Mouse (Mus musculus) embryonic facial prominence, embryonic 14.5 days (tissue): ENCODE measurements around the gene Runx1. TPM values are rescaled to one million over a fixed set of nuclear protein-coding genes. Genes with fewer than 3 reads are reported as not detected.

Experiments used
- ATAC-seq: fragments of 200-750 bp; cut with Nextera tagmentation; 2 replicates; pipeline ENCODE4 v1.8.0; 2017; ENCODE audit warnings: low read depth, moderate number of reproducible peaks, moderate TSS enrichment
- DNase-seq: peaks from one replicate; pipeline ENCODE4 v3.0.0-alpha.2; 2015; ENCODE audit warnings: low spot score
- H3K27ac ChIP-seq: fragments of 300-500 bp; sonication (generic); replicated peaks from 2 replicates; pipeline ENCODE4 v1.5.1; 2014; ENCODE audit warnings: low read depth, mild to moderate bottlenecking, low read length, moderate library complexity
- H3K27me3 ChIP-seq: fragments of 300-500 bp; sonication (generic); replicated peaks from 2 replicates; pipeline ENCODE4 v1.6.1; 2014; ENCODE audit warnings: low read length; ENCODE audit not compliant: control insufficient read depth, insufficient read depth
- H3K36me3 ChIP-seq: fragments of 300-500 bp; sonication (generic); 2 replicates; pipeline ENCODE4 v1.6.1; 2014; ENCODE audit warnings: low read length, mixed read lengths; ENCODE audit not compliant: control insufficient read depth, insufficient read depth
- H3K4me1 ChIP-seq: fragments of 300-500 bp; sonication (generic); 2 replicates; pipeline ENCODE4 v1.6.1; 2014; ENCODE audit warnings: antibody characterized with exemption, low read length; ENCODE audit not compliant: control insufficient read depth, insufficient read depth
- H3K4me2 ChIP-seq: fragments of 300-500 bp; sonication (generic); 2 replicates; pipeline ENCODE4 v1.6.1; 2014; ENCODE audit warnings: low read depth, mild to moderate bottlenecking, low read length, moderate library complexity, mixed read lengths
- H3K4me3 ChIP-seq: fragments of 300-500 bp; sonication (generic); 2 replicates; pipeline ENCODE4 v1.5.1; 2014; ENCODE audit warnings: low read depth, mild to moderate bottlenecking, low read length
- H3K9ac ChIP-seq: fragments of 300-500 bp; sonication (generic); 2 replicates; pipeline ENCODE4 v1.6.1; 2014; ENCODE audit warnings: low read depth, mild to moderate bottlenecking, low read length, moderate library complexity, mixed read lengths
- H3K9me3 ChIP-seq: fragments of 300-500 bp; sonication (generic); 2 replicates; pipeline ENCODE4 v1.6.1; 2016; ENCODE audit warnings: low read length; ENCODE audit not compliant: control insufficient read depth
- WGBS: fragments of 180-500 bp; shearing (Covaris S2); extraction: QIAGEN DNeasy Blood & Tissue Kit; methylation state at CpG from one replicate; pipeline ENCODE4 v1.1.7; 2014; 5-methylcytosine and 5-hydroxymethylcytosine counted together
- polyA plus RNA-seq: library from polyadenylated mRNA; unstranded; fragments of >200 nt; fragmentation: Nextera tagmentation; extraction: Ambion mirVana; gene quantifications from 2 replicates; pipeline ENCODE4 v1.2.1, GENCODE M21; 2014

Gene Runx1
- polyA plus RNA-seq, 1 experiment from 2014 or later = 13.7 TPM

DNA sequence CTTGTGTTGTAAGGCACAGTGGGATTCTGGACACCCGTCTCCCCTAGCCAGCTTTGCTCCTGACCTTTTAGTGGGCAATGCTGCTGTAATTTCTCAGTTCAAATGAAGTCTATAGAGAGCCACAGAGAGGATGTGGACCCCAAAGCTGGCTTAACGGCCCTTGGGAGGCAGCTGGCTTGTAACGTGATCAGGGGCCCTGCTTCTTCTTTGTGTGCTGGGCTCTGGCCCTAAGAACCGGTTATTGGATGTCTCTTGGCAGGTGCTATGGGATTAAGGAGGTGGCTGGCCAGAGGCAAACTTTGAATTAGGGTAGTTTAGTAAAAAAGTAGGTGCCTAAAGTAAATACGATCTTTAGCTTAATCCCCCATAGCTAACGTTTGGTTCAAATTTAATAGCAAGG, 31.8 kb downstream of the Runx1 start:
- Histone ChIP-seq H3K4me3 (no peak overlapping the region), H3K27ac (no peak overlapping the region), H3K36me3 (no peaks in the 10 kb centered on the region), H3K4me1 (no peaks in the 10 kb centered on the region), H3K9me3 (no peaks in the 10 kb centered on the region), H3K9ac (no peak overlapping the region), H3K4me2 (no peak overlapping the region), H3K27me3 (no peaks in the 10 kb centered on the region)
- peak; percentile 82 for ATAC-seq
- WGBS = 35% methylated on average over 6 of the region's 6 CpGs
- DNase-seq = peak; percentile 73

DNA sequence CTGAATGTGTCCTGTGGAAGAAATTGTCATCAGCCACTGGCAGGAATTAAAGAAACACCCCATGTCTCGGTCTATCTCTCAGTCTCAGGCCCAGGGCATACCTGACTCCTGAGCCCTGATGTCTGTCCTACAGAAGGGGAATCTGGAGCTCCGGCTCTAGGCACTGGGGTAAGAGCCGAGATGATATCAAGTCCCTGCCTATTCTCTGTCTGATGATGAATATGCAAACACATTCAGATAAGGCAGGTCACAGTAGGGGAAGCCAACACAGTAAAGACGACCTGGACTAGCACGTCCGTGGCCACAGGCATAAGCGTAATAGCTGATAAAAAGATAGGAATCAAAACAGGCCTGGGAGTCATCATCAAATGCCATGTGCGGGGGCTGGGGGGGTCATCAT, 32.2 kb downstream of the Runx1 start:
- H3K9ac ChIP-seq = no peak overlapping the region
- H3K4me3 ChIP-seq = no peak overlapping the region
- H3K27me3 ChIP-seq = no peaks in the 10 kb centered on the region
- WGBS = 70% methylated on average over 8 of the region's 8 CpGs
- DNase-seq = no peak
- no peaks in the 10 kb centered on the region for H3K36me3 ChIP-seq
- H3K4me1 ChIP-seq = no peaks in the 10 kb centered on the region
- H3K9me3 ChIP-seq = no peaks in the 10 kb centered on the region
- H3K4me2 ChIP-seq = no peak overlapping the region
- peak; percentile 6; the same call in 1 of the 2 replicates for ATAC-seq
- H3K27ac ChIP-seq = no peak overlapping the region

DNA sequence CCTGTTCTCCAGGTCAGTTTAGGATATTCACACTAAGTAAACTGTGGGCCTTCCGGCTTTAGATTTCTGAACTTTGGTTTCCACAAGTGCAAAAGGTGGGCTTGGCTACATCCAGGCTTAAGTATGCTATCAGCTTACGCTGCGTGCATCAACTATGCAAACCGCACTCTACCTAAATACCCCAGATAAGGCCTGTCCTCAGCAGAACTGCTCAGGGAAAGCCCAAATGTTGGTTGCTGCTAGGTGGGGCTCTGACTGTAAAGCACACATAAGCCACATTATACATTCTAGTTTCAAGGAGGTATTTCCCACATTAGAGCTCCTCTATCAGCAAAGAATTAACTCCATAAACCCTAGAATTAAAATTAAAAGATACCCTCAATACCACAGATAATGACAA, 33.0 kb downstream of the Runx1 start:
- Histone ChIP-seq H3K27ac (no peak overlapping the region), H3K4me2 (no peak overlapping the region), H3K4me3 (no peak overlapping the region), H3K4me1 (no peaks in the 10 kb centered on the region), H3K9ac (no peak overlapping the region), H3K27me3 (no peaks in the 10 kb centered on the region), H3K36me3 (no peaks in the 10 kb centered on the region), H3K9me3 (no peaks in the 10 kb centered on the region)
- 80% methylated on average over 4 of the region's 4 CpGs for whole genome bisulfite sequencing
- DNase-seq (no peak), ATAC-seq (no peak)

GRCm38 (mm10) chr16:92790601-92791000, 35.3 kb downstream of the Runx1 start:
- no peak overlapping the region for H3K9ac ChIP-seq
- WGBS = 72% methylated on average over 6 of the region's 6 CpGs
- ATAC-seq = no peak

GRCm38 (mm10) chr16:92789840-92790239, 36.1 kb downstream of the Runx1 start:
- peaks cover 5% of the 10 kb centered on the region for H3K4me1 ChIP-seq
- H3K9me3 ChIP-seq = no peaks in the 10 kb centered on the region
- no peak overlapping the region for H3K9ac ChIP-seq
- H3K27ac ChIP-seq = no peak overlapping the region
- DNase-seq (no peak), ATAC-seq (no peak)
- H3K4me2 ChIP-seq = no peak overlapping the region
- 85% methylated on average over 4 of the region's 4 CpGs for WGBS
- H3K36me3 ChIP-seq = no peaks in the 10 kb centered on the region
- no peak overlapping the region for H3K4me3 ChIP-seq
- H3K27me3 ChIP-seq = no peaks in the 10 kb centered on the region

More at GRCm38 (mm10) chr16:92790601-92791000, 35.3 kb downstream of the Runx1 start:
- Histone ChIP-seq H3K36me3 (no peaks in the 10 kb centered on the region), H3K27ac (no peak overlapping the region), H3K4me2 (no peak overlapping the region), H3K27me3 (no peaks in the 10 kb centered on the region), H3K9me3 (no peaks in the 10 kb centered on the region), H3K4me1 (peaks cover 5% of the 10 kb centered on the region), H3K4me3 (no peak overlapping the region)
- DNase-seq = no peak

- DNase-seq (peak; percentile 68), ATAC-seq (peak; percentile 51; the same call in 1 of the 2 replicates)
- H3K4me2 ChIP-seq = no peak overlapping the region
- H3K27me3 ChIP-seq = no peaks in the 10 kb centered on the region
- no peak overlapping the region for H3K9ac ChIP-seq
- WGBS = 59% methylated on average over 11 of the region's 11 CpGs
- H3K4me3 ChIP-seq = no peak overlapping the region
- no peaks in the 10 kb centered on the region for H3K9me3 ChIP-seq
- peaks cover 11% of the 10 kb centered on the region for H3K4me1 ChIP-seq
- no peaks in the 10 kb centered on the region for H3K36me3 ChIP-seq
- H3K27ac ChIP-seq = no peak overlapping the region
These were observed 37.5 kb downstream of the Runx1 start for GRCm38 (mm10) chr16:92788446-92788845.

DNA sequence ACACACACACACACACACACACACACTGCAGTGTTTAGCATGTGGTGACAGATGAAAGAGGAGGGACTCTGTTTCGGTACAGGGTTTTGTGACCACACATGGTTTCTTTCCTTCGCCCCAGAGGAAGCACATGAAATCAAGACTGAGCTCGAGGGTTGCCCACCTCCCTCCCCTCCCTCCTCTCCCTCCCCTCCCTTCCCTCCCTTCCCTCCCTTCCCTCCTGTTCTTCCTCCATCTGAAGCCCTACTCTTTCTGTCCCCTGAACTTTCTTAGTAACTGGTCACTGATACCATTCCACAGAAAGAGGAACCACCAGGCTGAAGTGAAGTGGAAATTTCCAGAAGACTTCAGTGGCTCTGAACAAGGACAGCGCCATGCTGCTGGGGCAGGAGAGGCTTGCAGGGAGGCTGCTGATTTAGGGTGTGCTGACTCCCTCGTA, 39.0 kb downstream of the Runx1 start:
- 44% methylated on average over 5 of the region's 5 CpGs for WGBS
- Histone ChIP-seq H3K27me3 (no peaks in the 10 kb centered on the region), H3K4me1 (peaks cover 21% of the 10 kb centered on the region), H3K4me3 (no peak overlapping the region), H3K36me3 (no peaks in the 10 kb centered on the region), H3K9ac (no peak overlapping the region), H3K9me3 (no peaks in the 10 kb centered on the region), H3K4me2 (no peak overlapping the region), H3K27ac (no peak overlapping the region)
- ATAC-seq = no peak
- DNase-seq = no peak

DNA sequence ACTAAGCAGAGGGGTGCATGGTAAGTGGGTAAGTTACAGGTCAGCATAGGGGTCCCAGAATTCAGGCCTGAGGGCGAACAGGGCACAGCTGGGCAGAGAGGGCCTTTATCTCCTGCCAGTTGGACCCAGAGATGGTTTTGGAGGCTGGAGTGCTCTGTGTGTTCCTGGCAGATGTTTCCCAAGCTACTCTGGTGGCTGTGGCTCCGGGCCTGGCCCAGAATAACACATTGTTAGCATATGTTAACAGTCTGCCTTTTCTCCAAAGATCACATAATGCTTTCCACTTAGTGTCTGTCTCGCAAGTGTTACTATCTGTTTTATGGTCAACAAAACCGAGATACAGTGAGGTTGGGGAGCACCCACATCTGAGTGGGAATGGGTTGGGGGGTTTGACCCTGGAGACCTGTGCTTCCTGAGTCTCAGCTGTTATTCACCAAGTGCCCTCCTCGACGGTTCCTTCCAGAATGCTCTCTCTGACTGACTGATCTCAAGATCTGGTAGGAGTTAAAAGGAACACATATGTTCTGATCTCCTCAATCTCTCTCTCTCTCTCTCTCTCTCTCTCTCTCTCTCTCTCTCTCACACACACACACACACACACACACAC, 39.6 kb downstream of the Runx1 start:
- DNase-seq (peak; percentile 30), ATAC-seq (no peak)
- WGBS = 54% methylated on average over 6 of the region's 6 CpGs
- Histone ChIP-seq H3K9me3 (no peaks in the 10 kb centered on the region), H3K27me3 (no peaks in the 10 kb centered on the region), H3K4me2 (no peak overlapping the region), H3K9ac (no peak overlapping the region), H3K4me3 (no peak overlapping the region), H3K27ac (no peak overlapping the region), H3K4me1 (peaks cover 21% of the 10 kb centered on the region), H3K36me3 (no peaks in the 10 kb centered on the region)

DNA sequence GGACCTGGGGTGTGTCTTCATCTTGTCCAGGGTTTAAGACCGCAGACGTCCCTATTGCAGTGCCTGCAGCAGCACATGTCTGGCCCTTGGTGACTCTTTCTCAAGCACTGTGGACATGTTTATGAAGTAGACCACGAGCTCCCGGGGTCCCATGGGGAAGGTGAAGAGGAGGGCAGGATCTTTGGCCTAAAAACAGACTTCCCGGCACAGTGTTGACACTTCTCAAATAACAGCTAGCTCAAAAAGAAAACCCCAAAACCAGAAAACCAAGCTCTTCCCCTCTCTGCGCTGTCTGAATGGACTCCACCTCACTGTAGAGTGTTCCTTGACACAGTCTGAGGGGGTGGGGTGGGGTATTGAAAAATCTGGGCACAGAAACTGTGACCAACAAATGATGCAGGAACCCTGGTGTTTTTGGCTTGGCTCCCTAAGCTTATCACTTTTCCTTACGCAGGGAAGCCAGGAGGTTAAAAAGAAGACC, 42.3 kb downstream of the Runx1 start:
- WGBS = 22% methylated on average over 7 of the region's 7 CpGs
- peak; percentile 78 for DNase-seq
- H3K27ac ChIP-seq = no peak overlapping the region

More for the DNA sequence above, 42.3 kb downstream of the Runx1 start:
- Histone ChIP-seq H3K36me3 (no peaks in the 10 kb centered on the region), H3K9ac (no peak overlapping the region), H3K4me3 (no peak overlapping the region), H3K4me1 (peaks cover 21% of the 10 kb centered on the region), H3K4me2 (no peak overlapping the region), H3K9me3 (no peaks in the 10 kb centered on the region), H3K27me3 (no peaks in the 10 kb centered on the region)
- peak; percentile 70; the same call in 1 of the 2 replicates for ATAC-seq
